Mouse (Mus musculus) spleen, embryonic (tissue): ENCODE results near the gene Vinac1.

Experiments
- CTCF ChIA-PET: fragments of 350-600 bp; sonication (Branson Sonifier 250); formaldehyde crosslinking; loops from one replicate; lab custom pipeline; 2022; lab: Charles Lee

Vinac1 gene

DNA sequence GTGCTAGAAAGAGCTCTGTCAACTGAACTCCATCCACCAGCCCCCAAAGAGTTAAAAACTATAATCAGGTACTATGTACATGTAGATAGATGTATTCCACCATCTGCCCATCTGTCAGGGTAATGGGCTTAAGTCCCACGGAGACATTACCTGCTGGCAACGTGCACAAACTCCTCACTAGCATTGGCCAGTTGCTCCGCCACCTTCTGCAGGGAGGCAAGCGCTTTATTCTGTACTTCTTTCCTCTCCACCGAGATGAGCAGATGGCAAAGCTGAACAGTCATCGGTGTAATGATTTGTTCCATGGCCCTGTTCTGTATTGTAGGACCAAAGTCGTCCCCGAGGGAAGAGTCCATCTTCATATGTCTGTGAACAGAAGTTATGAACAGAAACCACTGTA lies at the start of gene Vinac1:
TSS of gene Vinac1 (minus strand) at position 362 of the 400 bp plus-strand sequence.
- CTCF ChIA-PET = no interaction called here

DNA sequence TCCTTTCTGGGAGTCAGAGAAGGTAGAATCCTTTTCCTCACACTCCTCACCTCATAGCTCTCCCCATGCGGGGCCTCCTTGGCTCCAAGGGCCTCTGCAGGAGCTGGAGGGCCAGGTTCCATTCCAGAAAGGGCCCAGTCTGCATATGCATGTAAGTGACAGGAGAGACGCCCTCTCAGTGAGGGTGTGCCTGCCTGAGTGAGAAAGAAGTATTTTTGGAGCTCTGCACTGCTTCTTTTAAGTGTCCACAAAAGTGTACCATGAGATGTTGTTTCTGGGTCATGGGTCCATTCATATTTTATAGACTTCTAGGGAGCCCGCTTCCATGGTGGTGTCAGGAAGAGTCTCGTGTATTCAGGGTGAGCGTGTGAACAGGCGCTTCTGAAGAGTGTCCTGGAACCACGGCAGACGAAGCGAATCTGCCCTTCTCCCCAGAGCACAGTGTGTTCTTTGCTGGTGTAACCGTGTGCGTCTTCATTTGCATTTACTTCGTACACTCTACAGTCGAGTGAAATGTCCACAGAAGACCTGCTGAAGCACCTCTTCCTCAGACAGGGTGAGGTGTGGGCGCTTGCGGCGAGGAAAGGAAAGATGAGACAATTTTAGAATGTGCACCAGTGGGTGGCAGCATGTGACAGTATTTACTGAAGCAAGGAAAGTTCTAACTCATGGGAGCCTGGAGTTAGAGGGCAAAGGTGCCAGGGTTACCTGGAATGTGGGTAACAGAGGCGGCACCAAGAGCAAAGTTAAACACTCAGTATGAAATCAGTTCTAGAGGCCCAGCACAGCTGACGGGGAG lies 46.2 kb upstream of the Vinac1 start:
- CTCF ChIA-PET = no interaction called here

DNA sequence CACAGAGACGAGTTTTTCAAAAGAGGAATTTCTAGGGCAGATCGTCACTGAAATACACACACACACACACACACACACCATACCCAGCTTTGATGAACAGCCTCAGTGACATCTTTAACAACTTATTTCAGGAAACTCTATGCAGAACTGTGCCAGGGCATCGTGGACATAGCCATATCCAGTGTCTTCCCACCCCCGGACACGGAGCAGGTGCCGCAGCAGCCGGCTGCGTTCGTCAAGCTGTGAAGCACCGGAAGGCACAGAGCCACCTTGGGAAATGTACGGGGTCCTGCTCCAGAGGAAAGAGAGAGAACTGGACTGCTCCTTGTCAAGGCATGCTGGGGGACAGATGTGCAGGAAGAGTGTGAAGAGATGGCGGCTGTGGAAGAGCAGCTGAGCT lies 44.8 kb upstream of the Vinac1 start:
- CTCF ChIA-PET = no interaction called here

DNA sequence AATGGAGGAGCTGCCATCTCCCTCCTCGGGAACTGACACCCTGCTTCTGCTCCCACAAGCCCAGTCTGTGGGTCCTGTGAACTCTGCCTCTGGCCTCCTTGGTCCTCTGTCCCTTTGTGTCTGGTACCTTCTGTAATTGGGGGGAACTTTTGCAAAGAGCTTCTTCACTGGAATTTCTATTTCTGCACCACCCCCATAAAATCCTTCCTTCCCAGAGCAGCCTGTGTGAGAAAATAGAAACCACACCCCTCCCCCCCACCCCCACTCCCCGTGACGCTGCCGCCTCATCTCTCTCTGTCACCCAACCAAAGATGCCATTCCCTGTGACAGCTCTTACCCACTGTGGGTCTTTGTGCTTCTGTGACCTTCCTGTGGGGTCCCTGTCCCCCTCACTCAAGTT lies 42.4 kb upstream of the Vinac1 start:
- CTCF ChIA-PET = interaction anchor here (0.6 kb wide), 1 partner anchor 44 kb away, joined by 3 read pairs; no protein-coding TSS in a partner anchor

DNA sequence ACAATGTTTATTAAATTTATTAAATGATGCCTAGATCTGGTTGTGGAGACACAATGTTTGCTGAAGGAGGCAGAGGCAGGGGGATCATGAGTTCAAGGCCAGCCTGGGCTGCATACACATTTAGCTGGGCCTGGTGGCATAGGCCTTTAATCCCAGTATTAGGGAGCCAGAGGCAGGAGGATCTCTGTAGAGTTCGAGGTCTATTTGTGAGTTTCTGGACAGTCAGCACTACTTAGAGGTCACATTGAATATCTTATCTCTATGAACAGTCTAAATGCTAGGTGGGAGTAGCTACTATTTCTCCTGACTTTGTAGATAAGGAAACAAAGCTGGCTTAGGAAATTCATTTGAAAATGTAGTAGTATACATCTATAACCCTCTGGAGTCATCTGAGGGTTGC lies 39.5 kb upstream of the Vinac1 start:
- CTCF ChIA-PET = interaction anchor here (0.6 kb wide), 1 partner anchor 1615 kb away, joined by 3 read pairs; no protein-coding TSS in a partner anchor

DNA sequence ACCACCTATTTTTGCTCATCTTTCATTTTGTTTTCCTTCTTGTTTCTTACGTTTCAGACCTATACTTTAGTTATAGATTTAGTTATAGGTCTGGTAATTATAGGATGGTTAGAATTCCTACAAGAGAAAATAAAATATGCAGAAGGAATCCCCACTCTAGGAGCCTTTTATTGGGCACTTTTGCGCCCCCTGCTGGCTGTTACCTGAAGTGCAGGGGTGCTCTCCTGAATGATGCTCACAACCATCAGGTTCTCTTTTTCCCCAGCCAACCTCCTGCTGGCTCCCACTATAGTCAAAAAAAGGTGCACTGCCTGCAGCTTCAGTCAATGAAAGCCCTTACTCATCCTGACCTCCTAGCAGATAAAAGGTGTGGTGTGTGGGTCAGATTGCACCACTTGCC lies 37.0 kb upstream of the Vinac1 start:
- CTCF ChIA-PET = no interaction called here

DNA sequence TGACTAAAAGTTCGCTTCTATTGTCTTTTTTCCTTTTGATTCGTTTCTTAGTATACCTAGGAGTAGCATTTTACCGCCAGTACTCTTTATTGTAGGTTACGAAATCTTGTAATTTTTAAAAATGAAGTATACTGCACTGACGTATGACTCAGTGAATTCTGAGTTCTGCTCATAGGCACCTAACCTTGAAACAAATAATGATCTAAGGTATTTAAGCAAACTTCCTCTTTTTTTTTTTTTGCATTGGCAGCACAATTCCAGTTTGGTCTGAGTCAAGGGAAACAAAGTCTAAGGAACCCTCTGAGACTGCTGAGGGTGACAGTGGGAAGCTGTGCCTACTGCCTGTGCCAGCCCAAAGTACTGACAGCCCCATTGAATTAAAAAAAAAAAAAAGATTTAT lies 35.5 kb upstream of the Vinac1 start:
- CTCF ChIA-PET = interaction anchor here (0.6 kb wide), 2 partner anchors 273 to 1635 kb away, joined by 4 read pairs; no protein-coding TSS in a partner anchor

DNA sequence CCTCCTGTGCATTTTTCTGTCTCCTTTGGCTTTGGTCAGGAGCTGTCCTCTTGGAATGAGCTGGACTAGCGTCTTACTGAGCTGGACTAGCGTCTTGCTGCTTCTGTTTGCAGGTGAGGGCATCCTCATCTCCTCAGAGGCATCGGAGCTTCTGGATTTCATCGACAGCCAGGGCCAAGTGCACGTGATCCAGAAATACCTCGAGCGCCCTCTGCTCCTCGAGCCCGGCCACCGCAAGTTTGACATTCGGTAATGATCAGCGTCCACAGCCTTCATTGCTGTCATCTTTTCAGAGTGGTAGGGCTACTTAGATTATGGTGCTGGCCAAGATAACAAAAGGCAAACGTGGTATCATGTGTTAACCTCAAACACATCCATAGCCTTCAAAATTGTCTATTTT lies 33.1 kb upstream of the Vinac1 start:
- CTCF ChIA-PET = no interaction called here

DNA sequence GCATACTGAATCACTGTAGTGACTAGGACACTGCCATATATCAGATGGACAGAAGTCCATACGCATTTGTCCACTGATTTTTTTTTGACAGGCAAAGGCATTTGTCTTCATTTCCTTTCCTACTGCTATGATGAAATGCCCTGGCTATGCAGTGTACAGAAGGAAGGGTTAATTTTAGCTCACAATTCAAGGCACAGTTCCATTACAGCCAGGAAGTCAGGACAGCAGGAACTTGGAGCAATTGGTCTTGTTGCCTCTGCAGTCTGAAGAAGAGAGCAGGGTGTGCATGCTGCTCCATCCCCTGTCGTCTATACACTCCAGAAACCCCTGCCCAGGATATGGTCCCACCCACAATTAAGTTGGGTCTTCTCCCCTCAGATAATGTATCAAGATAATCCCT lies 31.2 kb upstream of the Vinac1 start:
- CTCF ChIA-PET = interaction anchor here (0.6 kb wide), 1 partner anchor 102 kb away, joined by 4 read pairs; no protein-coding TSS in a partner anchor

DNA sequence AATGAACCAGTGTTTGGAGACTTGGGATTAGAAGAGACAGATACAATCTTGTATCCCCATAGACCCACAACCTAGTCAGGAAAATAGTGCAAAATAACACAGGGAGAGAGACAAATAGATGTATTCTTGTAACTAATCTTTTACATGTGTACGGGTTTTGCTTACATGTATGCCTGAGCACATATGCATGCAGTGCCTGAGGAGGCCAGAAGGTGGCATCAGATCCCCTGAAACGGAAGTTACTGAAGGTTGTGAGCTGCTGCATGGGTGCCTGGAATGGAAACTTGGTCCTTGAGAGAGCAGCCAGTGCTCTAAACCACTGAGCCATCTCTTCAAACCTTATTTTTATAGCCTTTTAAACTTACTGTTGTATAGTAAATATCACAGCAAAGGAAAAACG lies 30.3 kb upstream of the Vinac1 start:
- CTCF ChIA-PET = no interaction called here

DNA sequence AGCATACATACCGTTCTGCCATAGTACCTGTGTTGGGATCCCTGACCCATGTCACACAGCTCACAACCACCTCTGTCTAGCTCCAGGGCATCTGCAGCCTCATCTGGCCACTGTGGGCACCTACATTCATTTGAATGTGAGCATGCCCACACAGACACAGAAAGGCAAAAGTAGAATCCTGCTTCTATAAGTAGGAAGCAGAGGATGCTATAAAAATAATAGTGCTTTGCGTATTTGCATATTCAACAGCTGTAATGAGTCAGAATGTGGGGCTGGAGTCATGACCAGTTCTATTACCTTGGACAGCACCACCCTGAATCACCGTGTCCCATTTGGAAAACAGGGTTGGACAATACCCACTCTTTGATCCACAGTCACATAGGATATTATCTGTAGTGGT lies 22.3 kb upstream of the Vinac1 start:
- CTCF ChIA-PET = no interaction called here

DNA sequence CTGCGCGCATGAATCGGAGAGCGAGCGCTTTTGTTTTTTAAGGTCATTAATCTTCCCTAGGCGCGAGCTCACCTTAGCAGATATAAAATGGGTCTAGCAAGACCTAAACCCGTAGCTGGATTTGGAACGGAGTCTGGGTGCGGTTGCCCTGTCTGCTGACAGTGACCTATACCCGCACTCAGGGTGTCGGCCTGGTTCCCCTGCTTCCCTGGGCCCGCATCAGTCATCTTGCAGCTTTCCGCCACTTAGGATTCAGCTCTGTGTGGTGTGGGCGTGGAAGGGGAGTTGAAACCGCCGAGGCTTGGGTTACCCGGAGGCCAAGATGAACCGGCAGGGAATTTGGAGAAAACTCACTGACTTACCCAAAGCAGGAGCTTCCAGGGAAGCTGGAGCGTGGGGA lies 18.4 kb upstream of the Vinac1 start:
- CTCF ChIA-PET = interaction anchor here (0.6 kb wide), 1 partner anchor 87 kb away, joined by 6 read pairs; no protein-coding TSS in a partner anchor

DNA sequence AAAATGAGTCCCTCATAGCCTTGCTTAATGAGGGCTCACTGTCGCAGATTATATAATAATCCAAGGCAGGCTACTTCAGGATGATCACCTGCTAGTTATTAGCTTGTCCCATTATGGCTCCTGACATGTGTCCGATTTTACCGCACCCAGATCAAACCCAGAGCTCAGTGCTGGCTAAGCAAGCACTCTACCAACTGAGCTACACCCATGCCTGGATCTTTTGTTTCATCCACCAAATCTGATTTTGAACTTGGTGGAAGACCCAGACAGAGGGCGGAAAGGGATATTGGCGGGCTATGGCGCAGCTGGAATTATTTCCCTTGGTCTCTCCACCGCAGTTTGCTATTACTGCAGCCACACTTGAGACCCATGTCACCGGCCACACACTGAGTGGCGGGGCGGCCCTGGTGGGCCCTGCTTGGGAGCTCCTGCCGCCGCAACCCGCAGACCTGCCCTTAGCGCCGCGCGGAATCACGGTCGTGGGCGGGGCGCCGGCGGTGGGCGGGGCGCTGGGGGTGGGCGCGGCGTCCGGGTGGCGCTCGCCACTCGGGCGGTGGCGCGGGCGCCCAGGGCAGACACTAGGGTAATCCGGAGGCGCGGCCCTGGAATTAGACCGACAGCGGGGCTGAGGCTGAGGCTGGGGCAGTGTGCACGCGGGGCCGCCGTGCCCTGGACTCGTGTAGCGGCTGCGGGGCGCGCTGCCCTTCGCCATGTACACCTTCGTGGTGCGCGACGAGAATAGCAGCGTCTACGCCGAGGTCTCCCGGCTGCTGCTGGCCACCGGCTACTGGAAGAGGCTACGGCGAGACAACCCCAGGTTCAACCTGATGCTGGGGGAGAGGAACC lies 17.7 kb upstream of the Vinac1 start, which contains the start of gene Ttl:
TSS of gene Ttl (plus strand) at position 506 of the 846 bp plus-strand sequence.
- CTCF ChIA-PET = interaction anchor here (0.6 kb wide), 1 partner anchor 57 kb away, joined by 7 read pairs; no protein-coding TSS in a partner anchor

DNA sequence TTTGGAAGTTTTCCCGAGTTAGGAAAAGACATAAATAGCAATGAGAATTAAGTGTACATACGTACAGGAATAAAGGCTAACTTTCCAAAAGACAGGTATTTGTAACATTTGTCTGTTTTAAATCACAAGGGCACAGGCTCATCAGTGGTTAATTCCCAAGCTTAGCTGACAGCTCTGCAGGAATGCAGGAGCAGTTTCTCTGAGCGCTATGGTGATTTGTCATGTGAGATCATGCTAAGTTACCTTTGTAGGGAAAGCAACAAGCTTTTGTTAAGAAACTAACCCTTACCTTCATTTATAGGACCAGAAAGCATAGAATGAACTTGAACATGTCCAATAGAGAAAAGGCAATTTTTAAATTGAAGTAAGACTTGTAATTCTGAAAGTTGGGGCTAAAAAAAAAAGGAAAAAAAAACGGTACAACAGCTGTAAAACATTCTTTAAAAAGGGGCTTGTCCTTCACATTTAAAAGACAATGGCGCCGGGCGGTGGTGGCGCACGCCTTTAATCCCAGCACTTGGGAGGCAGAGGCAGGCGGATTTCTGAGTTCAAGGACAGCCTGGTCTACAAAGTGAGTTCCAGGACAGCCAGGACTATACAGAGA lies 13.6 kb upstream of the Vinac1 start:
- CTCF ChIA-PET = no interaction called here

DNA sequence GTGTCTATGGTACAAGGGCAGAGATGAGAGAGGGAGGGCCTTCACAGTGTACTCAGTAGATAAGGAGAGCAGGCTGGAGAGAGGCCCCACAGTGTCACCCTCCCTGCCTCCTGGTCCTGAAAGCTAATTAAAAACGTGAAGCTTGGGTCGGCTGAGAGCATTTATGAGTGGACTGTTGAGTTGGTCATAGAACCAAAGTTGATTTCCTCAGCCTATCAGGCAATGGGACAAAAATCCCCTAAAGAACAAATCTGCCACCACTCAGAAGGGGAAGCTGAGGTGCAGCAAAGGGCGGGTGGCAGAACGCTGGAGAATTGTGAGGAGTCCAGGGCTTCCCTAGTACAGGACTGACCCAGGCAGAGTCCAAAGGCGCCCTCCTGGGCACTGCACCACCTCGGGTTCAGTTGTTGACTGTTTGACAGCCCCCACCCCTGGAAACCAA lies 10.0 kb upstream of the Vinac1 start:
- CTCF ChIA-PET = no interaction called here

DNA sequence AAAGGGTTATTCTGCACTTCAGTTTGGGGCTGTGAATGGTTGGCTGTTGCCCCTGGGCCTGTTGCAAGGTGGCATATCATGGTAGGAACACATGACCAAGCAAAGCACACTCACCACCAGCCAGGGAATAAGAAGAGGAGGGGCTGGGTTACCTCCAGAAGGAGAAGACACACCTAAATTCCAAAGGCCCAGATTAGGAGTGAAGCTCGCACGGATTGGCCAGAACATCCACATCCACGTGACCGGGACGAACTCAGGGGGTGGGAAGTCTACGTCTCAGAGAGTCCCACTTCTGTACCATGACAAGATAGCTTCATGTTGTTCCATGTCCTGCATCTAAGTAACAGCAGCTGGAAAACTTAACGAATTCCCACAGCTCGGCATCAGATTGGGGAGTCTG lies 9.3 kb upstream of the Vinac1 start:
- CTCF ChIA-PET = interaction anchor here (0.6 kb wide), 1 partner anchor 359 kb away, joined by 10 read pairs; no protein-coding TSS in a partner anchor

DNA sequence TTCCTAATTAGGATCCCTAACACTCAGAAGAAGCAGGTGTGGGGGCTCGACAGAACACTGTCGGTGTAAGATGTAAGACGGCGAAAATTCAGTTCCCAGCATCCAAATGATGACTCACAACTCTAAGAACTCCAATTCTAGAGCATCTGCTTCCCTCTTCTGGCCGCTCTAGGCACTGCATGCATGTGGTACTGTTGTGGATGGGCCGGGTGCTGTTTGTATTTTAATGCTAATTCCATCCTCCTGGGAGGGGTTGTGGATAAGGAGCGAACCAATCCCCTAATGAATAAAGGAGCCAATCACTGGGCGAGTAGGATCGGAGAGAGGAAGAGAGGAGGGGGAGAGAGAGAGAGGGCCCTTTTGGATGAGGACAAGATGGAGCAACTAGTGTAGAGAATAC lies 8.6 kb upstream of the Vinac1 start:
- CTCF ChIA-PET = no interaction called here

DNA sequence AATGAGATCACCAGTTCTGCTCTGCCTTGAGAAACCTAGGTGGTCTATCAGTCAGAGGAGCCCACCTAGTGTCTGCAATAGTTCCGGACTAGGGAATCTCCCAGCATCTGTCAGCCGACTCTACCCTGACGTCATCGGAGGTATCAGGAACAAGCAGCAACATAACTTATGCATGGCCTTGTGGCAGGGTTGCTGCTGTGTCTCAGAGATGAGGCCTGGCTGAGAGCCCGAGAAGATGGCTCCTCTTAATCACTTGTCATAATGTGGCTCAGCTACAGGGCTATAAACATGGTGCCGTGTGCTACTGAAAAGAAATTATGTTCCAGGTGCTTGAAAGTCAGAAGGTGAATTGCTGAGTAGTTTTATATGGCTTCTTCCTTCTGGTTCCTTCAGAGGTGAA lies 7.8 kb upstream of the Vinac1 start:
- CTCF ChIA-PET = interaction anchor here (0.7 kb wide), 1 partner anchor 177 kb away, joined by 6 read pairs; no protein-coding TSS in a partner anchor

DNA sequence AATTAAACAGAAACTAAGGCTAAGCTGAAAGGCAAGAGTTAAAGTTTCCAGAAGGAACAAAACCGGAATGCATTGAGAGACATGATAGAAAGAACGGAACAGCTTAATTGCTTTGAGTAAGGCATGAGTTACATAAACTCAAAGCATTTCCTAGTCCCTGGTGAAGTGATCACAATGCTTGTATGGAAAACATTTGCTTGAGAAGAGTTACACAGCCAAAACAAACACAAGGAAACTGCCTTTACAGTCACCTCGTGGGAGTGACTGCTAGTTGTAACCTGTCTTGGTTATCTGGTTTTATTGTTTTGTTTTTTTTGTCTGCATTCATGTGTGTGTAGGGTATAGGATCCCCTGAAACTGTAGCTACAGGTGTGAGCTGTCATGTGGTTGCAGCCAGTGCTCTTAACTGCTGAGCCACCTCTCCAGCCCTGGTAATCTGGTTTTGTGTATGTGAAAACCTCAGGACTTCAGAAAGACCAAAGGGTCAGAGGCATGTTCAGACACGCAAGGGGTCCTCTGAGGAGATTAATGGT lies 4.5 kb upstream of the Vinac1 start:
- CTCF ChIA-PET = no interaction called here

DNA sequence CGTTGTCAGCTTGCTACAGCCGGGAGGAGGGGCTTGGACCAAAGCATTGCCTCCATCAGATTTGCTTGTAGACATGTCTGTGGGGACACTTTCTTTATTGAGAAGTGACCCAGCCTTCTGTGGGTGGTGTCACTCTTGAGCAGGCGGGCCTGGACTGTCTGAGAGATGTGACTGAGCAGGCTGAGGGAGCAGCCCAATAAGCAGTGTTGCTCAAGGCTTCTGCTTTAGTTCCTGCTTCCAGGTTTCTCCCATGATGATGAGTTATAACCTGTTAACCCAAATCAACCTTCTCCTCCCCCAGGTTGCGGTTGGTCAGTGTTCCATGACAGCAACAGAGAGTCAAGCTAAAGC lies 1.2 kb downstream of the Vinac1 start:
- CTCF ChIA-PET = interaction anchor here (0.7 kb wide), 1 partner anchor 44 kb away, joined by 3 read pairs; no protein-coding TSS in a partner anchor

DNA sequence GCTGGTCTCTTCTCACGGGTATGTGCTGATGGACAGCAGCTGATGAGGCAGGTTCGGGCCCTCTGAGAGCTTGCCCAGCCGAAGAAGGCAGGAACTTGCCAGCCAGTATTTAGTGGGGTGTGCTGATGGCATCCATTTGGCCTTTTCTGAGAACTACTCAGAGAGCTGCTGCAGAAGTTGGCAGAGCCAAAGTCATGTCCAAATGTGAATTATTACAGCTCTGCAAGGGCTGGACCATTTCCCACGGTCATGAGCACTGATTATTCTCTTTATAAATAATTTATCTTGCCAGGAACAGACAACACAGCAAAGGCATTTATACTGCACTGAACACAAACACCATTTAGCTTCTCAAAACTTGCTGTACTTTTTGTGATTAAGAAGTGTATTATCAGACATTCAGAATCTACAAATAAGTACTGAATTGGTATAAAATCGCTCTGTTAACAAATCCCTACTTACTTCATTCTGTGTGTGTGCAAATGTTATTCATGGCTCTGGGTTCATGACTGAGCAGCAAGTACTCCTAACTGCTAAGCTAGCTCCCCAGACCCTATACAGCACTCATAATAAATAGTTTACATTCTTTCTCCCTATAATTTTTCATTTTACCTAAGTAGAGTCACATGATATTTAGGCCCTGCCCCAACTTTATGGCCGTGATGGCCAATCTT lies 1.7 kb downstream of the Vinac1 start:
- CTCF ChIA-PET = interaction anchor here (0.7 kb wide), 1 partner anchor 44 kb away, joined by 3 read pairs; no protein-coding TSS in a partner anchor
